Mouse (Mus musculus) Patski (cell line): Measurements from ENCODE around the gene Cald1. TPM values are rescaled to one million over a fixed set of nuclear protein-coding genes. Genes with fewer than 3 reads are reported as not detected.

Experiments used
- ATAC-seq: fragments of 100-300 bp; one replicate; pipeline ENCODE4 v1.8.0; 2021
- CTCF ChIA-PET: fragments of 350-600 bp; sonication (Branson Sonifier 250); formaldehyde crosslinking; loops from one replicate; lab custom pipeline; 2022; ENCODE audit warnings: inconsistent platforms; lab: Charles Lee
- POLR2A ChIA-PET: fragments of 350-600 bp; sonication (Branson Sonifier 250); formaldehyde crosslinking; loops from one replicate; lab custom pipeline; 2022; ENCODE audit warnings: antibody characterized with exemption, inconsistent platforms; lab: Charles Lee
- DNase-seq: peaks from one replicate; pipeline ENCODE4 v3.0.0-alpha.2; 2011; ENCODE audit warnings: low read depth, low spot score
- H3K27me3 ChIP-seq: fragments of 371-371 bp; one replicate; pipeline ENCODE4 v1.5.1; 2021
- CTCF ChIP-seq: fragments of 100-300 bp; IDR thresholded peaks from one replicate; pipeline ENCODE4 v1.5.1; 2021
- in situ Hi-C: fragments of 300-500 bp; cut with MboI; formaldehyde crosslinking; loops from 3 replicates; pipeline ENCODE4 v1.11.1; 2018; ENCODE audit warnings: low pct_unique_long_range_greater_than_20kb, mixed read lengths
- polyA plus RNA-seq: library from polyadenylated mRNA; unstranded; gene quantifications from one replicate; pipeline ENCODE4 v1.2.3, GENCODE M21; 2021

Cald1 gene
- polyA plus RNA-seq, 1 experiment from 2014 or later = 800 TPM

GRCm38 (mm10) chr6:34588066-34588465 lies 10.2 kb upstream of the Cald1 start:
- no peak for ATAC-seq
- TF ChIP-seq CTCF = no peak

DNA sequence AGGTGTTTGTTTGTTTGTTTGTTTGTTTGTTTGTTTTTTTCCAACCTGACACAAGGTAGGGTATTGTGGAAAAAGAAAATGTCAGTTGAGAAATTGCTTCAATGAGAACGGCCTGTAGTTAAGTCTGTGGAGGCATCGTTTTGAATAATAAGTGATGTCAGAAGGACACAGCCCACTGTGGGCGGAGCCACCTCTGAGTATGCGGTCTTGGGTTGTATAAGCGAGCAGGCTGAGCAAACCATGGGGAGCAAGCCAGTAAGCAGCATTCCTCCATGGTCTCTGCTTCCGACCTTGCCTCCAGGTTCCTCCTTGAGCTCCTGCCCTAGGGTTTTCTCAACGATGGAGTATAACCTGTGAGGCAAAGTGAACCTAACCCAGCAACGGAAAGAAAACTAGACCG lies 7.6 kb upstream of the Cald1 start:
- POLR2A ChIA-PET = no interaction called here
- in situ Hi-C loops = no loop called here
- no peak for TF ChIP-seq CTCF

More at GRCm38 (mm10) chr6:34588066-34588465, 10.2 kb upstream of the Cald1 start:
- no peak for DNase-seq
- in situ Hi-C loops = no loop called here
- ChIA-PET POLR2A (interaction anchor here (0.6 to 1.4 kb wide), 3 partner anchors 11 to 43 kb away, joined by 4 to 8 read pairs (median 7); no protein-coding TSS in a partner anchor), CTCF (interaction anchor here (0.6 kb wide), 1 partner anchor 122 kb away, joined by 3 read pairs; no protein-coding TSS in a partner anchor)
- no peaks in the 10 kb centered on the region for H3K27me3 ChIP-seq

DNA sequence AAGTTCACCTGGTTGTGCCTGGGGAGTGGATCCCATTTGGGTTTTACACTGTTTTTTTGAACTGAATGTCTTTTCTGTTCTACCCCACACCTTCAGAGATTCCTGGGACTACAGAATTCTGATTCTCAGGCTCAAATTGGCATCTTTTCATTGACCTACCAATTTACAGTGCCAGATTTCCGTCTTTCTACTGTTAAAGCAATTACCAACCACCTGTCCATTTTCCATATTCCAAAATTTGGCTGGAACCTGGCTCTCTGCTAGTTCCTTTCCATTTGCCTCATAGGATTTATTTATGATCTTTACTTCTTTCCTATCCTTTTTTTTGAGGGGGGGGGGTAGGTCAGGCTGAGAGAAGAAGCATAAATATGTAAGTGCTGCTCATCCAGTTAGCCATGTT lies 4.9 kb upstream of the Cald1 start:
- ATAC-seq (no peak), DNase-seq (no peak)
- in situ Hi-C loops = no loop called here
- CTCF ChIA-PET = no interaction called here
- H3K27me3 ChIP-seq = no peaks in the 10 kb centered on the region
- POLR2A ChIA-PET = no interaction called here
- no peak for TF ChIP-seq CTCF

More for the DNA sequence above, 7.6 kb upstream of the Cald1 start:
- no peaks in the 10 kb centered on the region for H3K27me3 ChIP-seq
- DNase-seq (no peak), ATAC-seq (no peak)
- CTCF ChIA-PET = interaction anchor here (2.0 kb wide), 1 partner anchor 9 kb away, joined by 7 read pairs; no protein-coding TSS in a partner anchor

DNA sequence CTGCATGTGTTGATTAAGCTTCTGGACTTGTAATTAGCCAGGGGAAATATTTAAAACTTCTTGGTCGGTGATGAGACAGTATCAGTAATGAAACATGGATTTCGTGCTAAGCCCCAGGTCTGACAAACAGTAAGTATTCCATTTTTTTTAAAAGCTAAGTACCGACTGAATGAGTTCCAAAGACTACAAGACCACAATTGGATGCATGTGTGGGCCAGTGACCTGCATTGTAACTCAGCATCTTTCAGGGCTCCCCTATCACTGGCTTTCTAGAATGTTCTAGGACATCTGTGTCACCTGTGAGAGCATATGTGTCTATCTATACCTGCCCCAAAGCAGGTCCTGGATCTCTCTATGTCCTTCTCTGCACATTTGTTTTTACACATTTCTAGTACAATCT lies 984 bp upstream of the Cald1 start:
- in situ Hi-C loops = loop anchor here (5.0 kb wide), 2 partner anchors 40 to 75 kb away; no protein-coding TSS in a partner anchor
- CTCF ChIA-PET = interaction anchor here (1.2 kb wide), 1 partner anchor 31 kb away, joined by 3 read pairs; no protein-coding TSS in a partner anchor
- DNase-seq = no peak
- POLR2A ChIA-PET = interaction anchor here (0.5 to 1.6 kb wide), 8 partner anchors 13 to 153 kb away, joined by 3 to 5 read pairs (median 4); no protein-coding TSS in a partner anchor
- H3K27me3 ChIP-seq = no peaks in the 10 kb centered on the region
- no peak for TF ChIP-seq CTCF
- ATAC-seq = no peak

DNA sequence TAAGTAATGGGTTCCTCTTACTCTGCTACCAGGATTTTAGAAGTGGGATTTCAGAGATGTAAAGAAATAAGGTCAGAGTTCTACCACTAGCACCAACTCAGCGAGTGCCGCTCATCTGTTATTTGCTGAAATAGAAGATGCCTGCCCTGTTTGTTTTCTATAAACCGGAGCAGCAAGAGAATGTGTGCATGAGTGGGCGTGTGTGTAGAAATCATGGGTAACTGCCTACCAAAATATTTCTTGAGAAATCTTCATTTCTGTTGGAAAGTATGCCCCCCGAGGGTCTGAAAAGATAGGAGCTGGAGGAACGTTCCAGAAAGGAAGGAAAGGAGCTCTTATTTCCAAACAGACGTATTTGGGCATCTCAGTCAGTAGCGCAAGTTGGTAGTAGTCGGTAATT lies 871 bp downstream of the Cald1 start:
- TF ChIP-seq CTCF = no peak
- POLR2A ChIA-PET = interaction anchor here (0.7 to 1.7 kb wide), 9 partner anchors 10 to 263 kb away, joined by 3 to 7 read pairs (median 4); no protein-coding TSS in a partner anchor

DNA sequence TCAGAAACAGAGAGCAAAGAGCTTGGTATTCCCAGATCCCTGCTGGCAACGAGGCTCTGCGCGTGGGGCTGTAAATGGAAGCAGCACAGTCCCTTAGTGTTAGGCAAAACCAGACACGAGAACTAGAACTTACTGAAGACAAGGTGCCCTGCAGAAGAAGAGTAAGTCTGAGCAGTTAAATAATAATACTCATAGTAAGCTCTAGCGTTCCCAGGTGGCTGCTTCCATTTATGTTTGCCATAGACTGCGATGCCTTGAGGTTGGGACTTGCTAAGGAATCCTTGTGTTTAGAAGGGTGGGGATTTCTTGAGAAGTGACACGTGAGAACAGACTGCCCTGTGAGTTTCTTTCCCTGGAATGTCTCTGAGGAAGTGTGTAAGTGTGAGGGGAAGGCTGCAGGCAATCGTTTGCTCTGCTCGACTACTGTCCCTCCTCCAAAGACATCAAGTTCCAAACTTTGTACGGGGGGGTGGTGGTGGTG lies 1.4 kb downstream of the Cald1 start:
- no peak for TF ChIP-seq CTCF

More for the DNA sequence above, 871 bp downstream of the Cald1 start:
- DNase-seq (no peak), ATAC-seq (no peak)
- H3K27me3 ChIP-seq = no peaks in the 10 kb centered on the region
- CTCF ChIA-PET = interaction anchor here (0.7 to 1.1 kb wide), 2 partner anchors 9 to 16 kb away, joined by 3 to 7 read pairs; no protein-coding TSS in a partner anchor
- in situ Hi-C loops = loop anchor here (5.0 kb wide), 2 partner anchors 38 to 77 kb away; no protein-coding TSS in a partner anchor

GRCm38 (mm10) chr6:34600850-34601249 lies 2.5 kb downstream of the Cald1 start:
- in situ Hi-C loops = no loop called here

More for the DNA sequence above, 1.4 kb downstream of the Cald1 start:
- no peak for ATAC-seq
- in situ Hi-C loops = loop anchor here (5.0 kb wide), 2 partner anchors 38 to 77 kb away; no protein-coding TSS in a partner anchor
- no peaks in the 10 kb centered on the region for H3K27me3 ChIP-seq
- ChIA-PET CTCF (interaction anchor here (0.7 to 1.1 kb wide), 2 partner anchors 10 to 15 kb away, joined by 3 to 7 read pairs; no protein-coding TSS in a partner anchor), POLR2A (interaction anchor here (0.7 to 1.2 kb wide), 7 partner anchors 12 to 263 kb away, joined by 3 to 4 read pairs (median 3); no protein-coding TSS in a partner anchor)
- DNase-seq = no peak

GRCm38 (mm10) chr6:34602091-34602490 lies 3.8 kb downstream of the Cald1 start:
- no peaks in the 10 kb centered on the region for H3K27me3 ChIP-seq
- POLR2A ChIA-PET = interaction anchor here (0.7 kb wide), 1 partner anchor 50 kb away, joined by 3 read pairs; no protein-coding TSS in a partner anchor
- in situ Hi-C loops = no loop called here
- no peak for TF ChIP-seq CTCF
- CTCF ChIA-PET = no interaction called here
- DNase-seq = no peak
- no peak for ATAC-seq

More at GRCm38 (mm10) chr6:34600850-34601249, 2.5 kb downstream of the Cald1 start:
- ATAC-seq (peak; percentile 3), DNase-seq (no peak)
- CTCF ChIA-PET = interaction anchor here (1.2 kb wide), 1 partner anchor 60 kb away, joined by 3 read pairs; no protein-coding TSS in a partner anchor
- no peaks in the 10 kb centered on the region for H3K27me3 ChIP-seq
- POLR2A ChIA-PET = no interaction called here
- TF ChIP-seq CTCF = no peak

DNA sequence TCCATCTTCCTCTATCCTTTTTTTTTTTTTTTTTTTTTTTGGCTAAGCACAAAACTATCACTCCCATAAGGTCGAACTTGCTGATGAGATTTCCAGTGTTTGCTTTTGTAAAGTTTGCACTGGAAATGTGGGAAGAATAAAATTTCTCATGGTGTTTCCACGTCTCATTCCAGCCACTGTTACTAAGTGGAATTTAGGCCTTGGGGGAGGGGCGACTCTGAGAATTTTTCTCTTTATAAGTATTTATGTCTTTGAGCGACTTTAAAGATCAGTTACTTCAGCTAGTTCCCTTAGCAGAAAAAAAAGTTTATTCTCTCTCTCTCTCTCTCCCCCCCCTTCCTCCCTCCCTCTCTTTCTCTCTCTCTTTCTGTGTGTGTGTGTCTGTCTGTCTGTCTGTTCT lies 8.1 kb downstream of the Cald1 start:
- no peaks in the 10 kb centered on the region for H3K27me3 ChIP-seq
- ATAC-seq (no peak), DNase-seq (no peak)
- in situ Hi-C loops = no loop called here
- CTCF ChIA-PET = no interaction called here
- POLR2A ChIA-PET = interaction anchor here (0.6 kb wide), 4 partner anchors 18 to 319 kb away, joined by 3 to 4 read pairs (median 4); no protein-coding TSS in a partner anchor
- TF ChIP-seq CTCF = no peak

GRCm38 (mm10) chr6:34608603-34609002 lies 10.3 kb downstream of the Cald1 start:
- in situ Hi-C loops = no loop called here
- H3K27me3 ChIP-seq = no peaks in the 10 kb centered on the region
- POLR2A ChIA-PET = interaction anchor here (0.8 to 2.3 kb wide), 2 partner anchors 10 to 33 kb away, joined by 3 to 6 read pairs; partner anchors contain the start of gene Cald1
- TF ChIP-seq CTCF = no peak
- CTCF ChIA-PET = interaction anchor here (2.3 kb wide), 1 partner anchor 18 kb away, joined by 6 read pairs; no protein-coding TSS in a partner anchor
- DNase-seq = no peak
- peak; percentile 24 for ATAC-seq
